Mouse (Mus musculus): Measurements from ENCODE around the gene Rhox6.
"Not testable (repeated sequence)": the region's sequence is repeated elsewhere in the genome, so short reads cannot be mapped to it uniquely, and the experiment has no call there.

The Rhox6 gene

DNA sequence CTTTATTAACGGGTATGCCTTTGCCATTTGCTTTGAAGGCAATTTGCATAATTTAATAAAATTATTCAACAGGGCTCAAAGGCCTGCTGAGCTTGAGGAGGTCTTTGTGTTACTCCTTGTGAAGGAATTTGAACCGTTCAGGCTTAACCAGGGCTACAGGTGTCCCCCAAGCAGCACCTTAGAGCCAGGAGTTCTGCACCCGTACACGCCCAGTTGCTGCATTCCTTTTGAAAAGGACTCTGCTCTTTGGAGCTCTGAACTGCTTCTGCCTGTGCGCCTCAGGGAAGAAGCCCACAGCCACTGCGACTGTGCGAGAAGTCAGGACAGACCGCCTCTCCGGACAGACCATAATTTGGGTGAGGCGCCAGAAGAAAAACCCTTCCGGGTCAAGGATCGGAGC lies at the start of gene Rhox6:
Gene Rhox6, plus strand, starts transcription at position 301 of the 400 bp plus-strand sequence.
- DNase-seq (ENCODE audit: low spot score): not testable (repeated sequence)

- no peak for DNase-seq (ENCODE audit: low spot score)
Measured at GRCm38 (mm10) chrX:37807286-37808080, 19.2 kb upstream of the Rhox6 start.

GRCm38 (mm10) chrX:37809396-37809795 lies 17.3 kb upstream of the Rhox6 start:
- no peak for DNase-seq (ENCODE audit: low spot score)

GRCm38 (mm10) chrX:37811179-37811578 lies 15.5 kb upstream of the Rhox6 start:
- DNase-seq (ENCODE audit: low spot score): peak; percentile 9

DNA sequence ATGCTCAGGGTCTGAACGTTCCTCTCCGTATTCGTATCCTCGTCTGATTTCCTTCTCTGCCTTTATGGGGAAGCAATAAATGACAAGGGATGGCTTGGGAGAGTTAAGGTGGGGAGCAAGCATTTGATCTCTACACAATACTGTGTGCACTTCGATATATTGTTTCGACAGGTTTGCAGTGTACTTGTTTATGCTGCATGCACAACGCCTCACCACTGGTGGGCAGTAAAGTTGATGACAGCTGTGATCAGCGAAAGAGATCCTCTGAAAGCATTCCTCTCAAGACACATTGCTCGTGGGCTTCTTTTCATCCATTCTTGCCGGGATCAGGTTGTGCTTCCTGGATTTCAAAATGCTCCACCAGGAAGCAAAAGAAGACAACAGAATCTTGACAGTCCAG lies 11.0 kb upstream of the Rhox6 start:
- DNase-seq (ENCODE audit: low spot score): no peak

- DNase-seq (ENCODE audit: low spot score): not testable (repeated sequence)
Measured at GRCm38 (mm10) chrX:37831386-37831785, 4.7 kb downstream of the Rhox6 start, which contains the start of gene Rhox7a. TSS of gene Rhox7a (plus strand) at chrX:37831686.

DNA sequence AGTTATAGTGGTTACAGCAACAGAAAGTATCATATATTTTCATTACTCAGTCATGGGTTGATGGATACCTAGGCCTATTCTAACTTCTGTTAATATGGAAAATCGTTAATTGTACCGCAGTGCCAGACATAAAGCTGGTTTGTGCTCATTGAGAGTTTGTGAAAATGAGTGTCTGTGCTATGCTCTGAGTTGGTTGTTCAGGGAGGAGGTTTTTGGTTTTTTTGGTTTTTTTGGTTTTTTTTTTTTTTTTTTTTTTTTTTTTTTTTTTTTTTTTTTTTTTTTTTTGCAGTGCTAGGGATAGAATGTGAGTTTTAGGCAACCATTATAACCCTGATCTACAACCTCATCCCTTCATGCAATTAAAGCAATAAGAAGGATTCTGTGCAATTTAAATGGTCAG lies 44.9 kb downstream of the Rhox6 start:
- DNase-seq (ENCODE audit: low spot score): no peak

DNA sequence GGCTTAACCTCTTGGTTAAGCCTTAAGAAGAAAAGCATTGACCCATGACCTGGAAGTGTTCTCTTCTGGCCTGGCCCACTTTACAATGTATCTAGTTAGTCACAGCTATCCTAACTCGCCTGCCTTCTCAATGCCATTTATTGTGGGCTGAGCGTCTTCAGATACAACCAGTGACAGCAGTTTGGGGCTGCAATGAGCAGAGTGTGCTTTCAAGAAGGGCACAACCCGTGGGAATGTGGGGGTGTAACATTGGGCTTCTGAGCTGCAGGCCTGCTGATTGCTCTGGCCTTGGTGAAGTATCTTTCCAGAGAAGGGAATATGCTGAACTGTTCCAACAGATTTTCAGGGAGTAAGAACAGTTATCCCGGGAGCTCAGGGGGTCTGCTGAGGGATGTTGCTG lies 52.1 kb downstream of the Rhox6 start, which contains the start of gene Rhox8:
Gene Rhox8, minus strand, starts transcription at position 101 of the 400 bp plus-strand sequence.
- DNase-seq (ENCODE audit: low spot score): no peak
